Mouse (Mus musculus) spleen, postnatal 14 days (tissue): ENCODE data around the gene Ntrk3.

Experiments used
- DNase-seq, 2 experiments: peaks; one replicate each; pipeline ENCODE4 v3.0.0; 2021 to 2022; ENCODE audit warnings: low spot score in 2 of 2

Gene Ntrk3

GRCm38 (mm10) chr7:78623686-78624085 is 114.1 kb downstream of the Ntrk3 start:
- no peak for DNase-seq

- DNase-seq: no peak
Measured at GRCm38 (mm10) chr7:78621115-78621514, 116.7 kb downstream of the Ntrk3 start.

- DNase-seq: no peak
Measured at GRCm38 (mm10) chr7:78619818-78620577, 117.8 kb downstream of the Ntrk3 start.

- no peak for DNase-seq
Measured at GRCm38 (mm10) chr7:78605538-78606130, 132.2 kb downstream of the Ntrk3 start.

GRCm38 (mm10) chr7:78603922-78604321 is 133.9 kb downstream of the Ntrk3 start:
- no peak for DNase-seq

- no peak for DNase-seq
Measured at GRCm38 (mm10) chr7:78601851-78602250, 136.0 kb downstream of the Ntrk3 start.

- no peak for DNase-seq
Measured at GRCm38 (mm10) chr7:78600886-78601285, 136.9 kb downstream of the Ntrk3 start.

- no peak for DNase-seq
Measured at GRCm38 (mm10) chr7:78599941-78600677, 137.7 kb downstream of the Ntrk3 start.

- no peak for DNase-seq
Measured at GRCm38 (mm10) chr7:78598147-78598546, 139.7 kb downstream of the Ntrk3 start.

GRCm38 (mm10) chr7:78597251-78598129 is 140.3 kb downstream of the Ntrk3 start:
- no peak for DNase-seq

GRCm38 (mm10) chr7:78596556-78596955 is 141.3 kb downstream of the Ntrk3 start:
- no peak for DNase-seq

GRCm38 (mm10) chr7:78595895-78596294 is 141.9 kb downstream of the Ntrk3 start:
- DNase-seq: peak in 1 of 2 experiments; percentile 12

GRCm38 (mm10) chr7:78592948-78593347 is 144.9 kb downstream of the Ntrk3 start:
- no peak for DNase-seq

- DNase-seq: no peak
Measured at GRCm38 (mm10) chr7:78592172-78592571, 145.6 kb downstream of the Ntrk3 start.

- DNase-seq: no peak
Measured at GRCm38 (mm10) chr7:78589766-78590165, 148.0 kb downstream of the Ntrk3 start.

GRCm38 (mm10) chr7:78586800-78587199 is 151.0 kb downstream of the Ntrk3 start:
- no peak for DNase-seq

- DNase-seq: no peak
Measured at GRCm38 (mm10) chr7:78585960-78586359, 151.9 kb downstream of the Ntrk3 start.

GRCm38 (mm10) chr7:78584936-78585335 is 152.9 kb downstream of the Ntrk3 start:
- DNase-seq: no peak

- DNase-seq: no peak
Measured at GRCm38 (mm10) chr7:78584499-78584898, 153.3 kb downstream of the Ntrk3 start.

GRCm38 (mm10) chr7:78583678-78584077 is 154.1 kb downstream of the Ntrk3 start:
- DNase-seq: no peak

- DNase-seq: no peak
Measured at GRCm38 (mm10) chr7:78581341-78581740, 156.5 kb downstream of the Ntrk3 start.
